Mouse (Mus musculus) heart, adult 2 months (tissue): ENCODE data around the gene Sstr1. TPM values are rescaled to one million over a fixed set of nuclear protein-coding genes. Genes with fewer than 3 reads are reported as not detected.
A peak's percentile ranks its signal among the peaks of the same experiment; 100 is the strongest.

ENCODE experiments used
- DNase-seq, 2 experiments: peaks; one replicate each; pipeline ENCODE4 v3.0.0; 2021
- H3K27ac ChIP-seq: fragments of 200-600 bp; 2 replicates; pipeline ENCODE4 v1.8.1; 2022
- H3K27me3 ChIP-seq: fragments of 200-500 bp; 2 replicates; pipeline ENCODE4 v1.6.1; 2012; ENCODE audit warnings: mild to moderate bottlenecking, low read length, inconsistent platforms, mixed read lengths; ENCODE audit not compliant: control insufficient read depth, insufficient read depth
- H3K36me3 ChIP-seq: fragments of 200-500 bp; 2 replicates; pipeline ENCODE4 v1.6.1; 2012; ENCODE audit warnings: low read length, inconsistent platforms; ENCODE audit not compliant: control insufficient read depth, insufficient read depth
- H3K4me1 ChIP-seq: fragments of 200-500 bp; 2 replicates; pipeline ENCODE4 v1.6.1; 2011; ENCODE audit warnings: low read length; ENCODE audit not compliant: control insufficient read depth, insufficient read depth
- H3K4me3 ChIP-seq: fragments of 200-600 bp; 2 replicates; pipeline ENCODE4 v1.8.1; 2022
- H3K79me2 ChIP-seq: fragments of 200-500 bp; replicated peaks from 2 replicates; pipeline ENCODE4 v1.6.1; 2012; ENCODE audit warnings: mild to moderate bottlenecking, inconsistent platforms, low read length, moderate library complexity, mixed read lengths; ENCODE audit not compliant: control insufficient read depth, insufficient read depth
- H3K9ac ChIP-seq: fragments of 200-500 bp; 2 replicates; pipeline ENCODE4 v1.6.1; 2012; ENCODE audit warnings: low read depth, mild to moderate bottlenecking, control low read depth, inconsistent platforms, low read length, mixed read lengths
- CTCF ChIP-seq: fragments of 200-600 bp; IDR thresholded peaks from 2 replicates; pipeline ENCODE4 v1.8.1; 2022; ENCODE audit warnings: antibody characterized with exemption, mild to moderate bottlenecking, moderate library complexity
- EP300 ChIP-seq: fragments of 200-500 bp; IDR thresholded peaks from 2 replicates; pipeline ENCODE4 v1.6.1; 2011; ENCODE audit warnings: low read depth, low read length, control low read depth; ENCODE audit not compliant: insufficient read depth
- POLR2A ChIP-seq: fragments of 200-500 bp; IDR thresholded peaks from 2 replicates; pipeline ENCODE4 v1.6.1; 2011; ENCODE audit warnings: mild to moderate bottlenecking, low read depth, low read length, control low read depth; ENCODE audit not compliant: insufficient read depth
- WGBS: fragments of 180-500 bp; shearing (Covaris S2); methylation state at CpG from one replicate; pipeline ENCODE4 v1.1.7; 2018; 5-methylcytosine and 5-hydroxymethylcytosine counted together
- intact Hi-C: fragments of 180-260 bp; cut with DNase I; formaldehyde crosslinking; loops from one replicate; pipeline ENCODE4 v1.15.1; 2025
- polyA plus RNA-seq: library from polyadenylated mRNA; depleted of rRNA; stranded (reverse); fragments of >200 nt; gene quantifications from 2 replicates; pipeline ENCODE4 v1.2.3, GENCODE M21; 2012
- total RNA-seq, 2 experiments: library from RNA; stranded (reverse); gene quantifications; 2 replicates each; pipeline ENCODE4 v1.2.3; 2021

Sstr1 gene
- total and polyA plus RNA-seq, 3 experiments, result 0.18 TPM; not detected in 2

DNA sequence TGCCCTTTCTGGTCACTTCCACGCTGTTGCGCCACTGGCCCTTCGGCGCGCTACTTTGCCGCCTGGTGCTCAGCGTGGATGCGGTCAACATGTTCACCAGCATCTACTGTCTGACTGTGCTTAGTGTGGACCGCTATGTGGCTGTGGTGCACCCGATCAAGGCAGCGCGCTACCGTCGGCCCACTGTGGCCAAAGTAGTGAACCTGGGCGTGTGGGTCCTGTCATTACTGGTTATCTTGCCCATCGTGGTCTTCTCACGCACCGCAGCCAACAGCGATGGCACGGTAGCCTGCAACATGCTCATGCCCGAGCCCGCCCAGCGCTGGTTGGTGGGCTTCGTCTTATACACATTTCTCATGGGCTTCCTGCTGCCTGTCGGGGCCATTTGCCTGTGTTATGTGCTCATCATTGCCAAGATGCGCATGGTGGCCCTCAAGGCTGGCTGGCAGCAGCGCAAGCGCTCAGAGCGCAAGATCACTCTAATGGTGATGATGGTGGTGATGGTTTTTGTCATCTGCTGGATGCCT, 1.4 kb downstream of the Sstr1 start:
- Histone ChIP-seq H3K79me2 (no peaks in the 10 kb centered on the region), H3K9ac (no peak overlapping the region), H3K27ac (no peak overlapping the region), H3K4me1 (peaks cover 2% of the 10 kb centered on the region; the same call in 1 of the 2 replicates), H3K27me3 (peaks cover 2% of the 10 kb centered on the region; the same call in 1 of the 2 replicates), H3K36me3 (no peaks in the 10 kb centered on the region), H3K4me3 (peak overlapping the region; percentile 46)
- DNase-seq, result peak in 1 of 2 experiments; percentile 22
- TF ChIP-seq CTCF, result no peak
- TF ChIP-seq POLR2A, result no peak
- TF ChIP-seq EP300, result no peak
- intact Hi-C loops, result loop anchor here (5.0 to 10.0 kb wide), 2 partner anchors 119 to 332 kb away; no protein-coding TSS in a partner anchor
- 5% methylated on average over 29 of the region's 29 CpGs for WGBS

- DNase-seq, result peak; percentile 11 to 27
These were observed 2.1 kb downstream of the Sstr1 start for GRCm38 (mm10) chr12:58213451-58214288.

DNA sequence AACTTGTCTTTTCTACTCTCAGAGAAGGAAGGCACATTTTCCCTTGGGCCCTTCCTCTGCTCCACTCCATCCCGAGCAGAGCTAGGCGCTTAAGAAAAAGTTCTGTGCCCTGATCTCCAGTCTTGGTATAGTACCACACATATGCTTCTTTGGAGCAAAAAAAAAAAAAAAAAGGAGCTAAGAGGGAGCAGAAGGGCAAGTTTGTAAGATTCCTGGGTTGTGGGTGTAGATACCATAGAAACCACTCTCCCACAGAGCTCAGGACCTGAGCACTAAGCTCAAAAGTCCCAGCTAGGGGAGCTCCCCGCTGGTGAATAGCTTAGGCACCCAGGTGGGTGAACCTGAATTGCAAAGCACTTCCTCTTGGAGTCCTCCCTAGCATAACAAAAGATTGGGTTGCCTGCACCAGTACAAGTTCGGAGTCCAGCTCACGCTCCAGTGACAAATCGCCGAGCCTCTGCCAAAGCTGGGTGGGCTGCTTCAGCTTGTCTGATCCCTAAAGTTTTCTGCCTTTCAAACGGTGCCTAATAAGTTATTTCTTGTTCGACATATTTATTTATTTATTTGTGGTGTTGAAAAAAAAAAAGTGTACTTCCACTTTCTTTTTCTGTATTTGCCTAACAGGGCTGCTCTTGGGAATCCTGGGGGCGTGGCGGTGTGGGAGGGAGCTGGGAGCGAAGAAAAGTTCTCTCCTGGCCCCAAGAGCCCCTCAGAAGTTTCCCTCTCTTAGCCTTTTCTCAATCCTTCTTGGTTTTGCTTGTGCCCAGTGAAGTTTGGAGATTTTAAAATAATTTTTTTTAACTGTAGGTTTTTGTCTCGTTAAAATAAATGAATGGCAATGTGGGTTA, 2.9 kb downstream of the Sstr1 start:
- H3K9ac ChIP-seq, result peak overlapping the region; percentile 56
- TF ChIP-seq CTCF, result no peak
- no peak for TF ChIP-seq POLR2A
- TF ChIP-seq EP300, result no peak
- intact Hi-C loops, result loop anchor here (1.0 to 10.0 kb wide), 3 partner anchors 54 to 330 kb away; no protein-coding TSS in a partner anchor
- peak in 1 of 2 experiments; percentile 12 for DNase-seq
- no peaks in the 10 kb centered on the region for H3K36me3 ChIP-seq
- WGBS, result 16% methylated on average over 13 of the region's 13 CpGs
- peak overlapping the region; percentile 46 for H3K4me3 ChIP-seq
- H3K79me2 ChIP-seq, result no peaks in the 10 kb centered on the region
- H3K27ac ChIP-seq, result peak overlapping the region; percentile 15; the same call in 1 of the 2 replicates
- H3K27me3 ChIP-seq, result peaks cover 2% of the 10 kb centered on the region; the same call in 1 of the 2 replicates
- H3K4me1 ChIP-seq, result peaks cover 2% of the 10 kb centered on the region; the same call in 1 of the 2 replicates

More at GRCm38 (mm10) chr12:58213451-58214288, 2.1 kb downstream of the Sstr1 start:
- peaks cover 2% of the 10 kb centered on the region; the same call in 1 of the 2 replicates for H3K27me3 ChIP-seq
- H3K27ac ChIP-seq, result peak overlapping the region; percentile 15; the same call in 1 of the 2 replicates
- H3K4me3 ChIP-seq, result peak overlapping the region; percentile 46
- WGBS, result under 1% methylated on average over 40 of the region's 40 CpGs
- 0 out of 2 replicates have a peak overlapping the region, but pooled peaks have one; percentile 23 for H3K9ac ChIP-seq
- H3K36me3 ChIP-seq, result no peaks in the 10 kb centered on the region
- no peak for TF ChIP-seq EP300
- no peak for TF ChIP-seq POLR2A
- TF ChIP-seq CTCF, result no peak
- intact Hi-C loops, result loop anchor here (1.0 to 10.0 kb wide), 3 partner anchors 55 to 331 kb away; no protein-coding TSS in a partner anchor
- no peaks in the 10 kb centered on the region for H3K79me2 ChIP-seq
- H3K4me1 ChIP-seq, result peaks cover 2% of the 10 kb centered on the region; the same call in 1 of the 2 replicates

DNA sequence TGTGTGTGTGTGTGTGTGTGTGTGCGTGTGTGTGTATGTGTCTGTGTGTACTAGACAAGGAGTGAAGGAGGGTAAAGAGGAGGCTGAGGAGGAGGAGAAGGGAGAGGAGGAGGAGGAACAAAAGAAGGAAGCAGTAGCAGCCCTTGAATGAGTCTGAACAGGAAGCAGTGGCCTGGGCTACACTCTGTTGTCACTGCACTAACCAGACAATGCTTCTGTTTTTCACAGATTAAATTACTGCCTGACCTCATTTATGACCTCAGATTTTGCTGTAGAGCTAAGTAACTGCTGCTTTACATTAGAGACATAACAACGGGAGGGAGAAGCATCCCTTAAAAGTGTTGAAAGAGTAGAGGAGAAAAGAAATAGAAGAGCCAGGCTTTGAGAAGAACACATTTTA, 4.6 kb downstream of the Sstr1 start:
- Histone ChIP-seq H3K9ac (no peak overlapping the region), H3K36me3 (no peaks in the 10 kb centered on the region), H3K27me3 (peaks cover 2% of the 10 kb centered on the region; the same call in 1 of the 2 replicates), H3K4me3 (no peak overlapping the region), H3K4me1 (peaks cover 2% of the 10 kb centered on the region; the same call in 1 of the 2 replicates), H3K79me2 (no peaks in the 10 kb centered on the region), H3K27ac (no peak overlapping the region)
- WGBS, result 50% methylated on average over 2 of the region's 2 CpGs
- DNase-seq, result no peak
- TF ChIP-seq POLR2A (no peak), CTCF (no peak), EP300 (no peak)
- intact Hi-C loops, result loop anchor here (10.0 kb wide), 1 partner anchor 329 kb away; no protein-coding TSS in a partner anchor

GRCm38 (mm10) chr12:58219078-58219477, 7.5 kb downstream of the Sstr1 start:
- no peak for TF ChIP-seq EP300
- TF ChIP-seq CTCF, result no peak
- TF ChIP-seq POLR2A, result no peak
- H3K27ac ChIP-seq, result no peak overlapping the region
- no peak for DNase-seq
- intact Hi-C loops, result loop anchor here (10.0 kb wide), 1 partner anchor 326 kb away; no protein-coding TSS in a partner anchor
- no peak overlapping the region for H3K4me3 ChIP-seq
- no peaks in the 10 kb centered on the region for H3K27me3 ChIP-seq
- no peaks in the 10 kb centered on the region; the same call in 1 of the 2 replicates for H3K4me1 ChIP-seq
- H3K9ac ChIP-seq, result no peak overlapping the region
- H3K36me3 ChIP-seq, result no peaks in the 10 kb centered on the region
- H3K79me2 ChIP-seq, result no peaks in the 10 kb centered on the region
- 84% methylated on average over 3 of the region's 3 CpGs for whole genome bisulfite sequencing
